Mouse (Mus musculus) liver, postnatal 0 days (tissue): ENCODE measurements around the gene Kalrn. TPM values are rescaled to one million over a fixed set of nuclear protein-coding genes. Genes with fewer than 3 reads are reported as not detected.
A peak's percentile ranks its signal among the peaks of the same experiment; 100 is the strongest.

Experiments
- ATAC-seq: fragments of 200-750 bp; cut with Nextera tagmentation; 2 replicates; pipeline ENCODE4 v1.8.0; 2017; ENCODE audit warnings: mild to moderate bottlenecking, moderate library complexity
- DNase-seq: peaks from one replicate; pipeline ENCODE4 v3.0.0-alpha.2; 2016
- H3K27ac ChIP-seq: fragments of 300-500 bp; sonication (generic); 2 replicates; pipeline ENCODE4 v1.5.1; 2014; ENCODE audit warnings: antibody characterized with exemption, moderate library complexity, mild to moderate bottlenecking, low read depth
- H3K27me3 ChIP-seq: fragments of 300-500 bp; sonication (generic); 2 replicates; pipeline ENCODE4 v1.6.1; 2014; ENCODE audit warnings: low read length, control low read depth, mixed read lengths; ENCODE audit not compliant: insufficient read depth
- H3K36me3 ChIP-seq: fragments of 300-500 bp; sonication (generic); replicated peaks from 2 replicates; pipeline ENCODE4 v1.6.1; 2014; ENCODE audit warnings: mild to moderate bottlenecking, control low read depth, low read length, moderate library complexity, mixed read lengths; ENCODE audit not compliant: insufficient read depth
- H3K4me1 ChIP-seq: fragments of 300-500 bp; sonication (generic); 2 replicates; pipeline ENCODE4 v1.6.1; 2014; ENCODE audit warnings: antibody characterized with exemption, mild to moderate bottlenecking, control low read depth; ENCODE audit not compliant: insufficient read depth
- H3K4me2 ChIP-seq: fragments of 300-500 bp; sonication (generic); 2 replicates; pipeline ENCODE4 v1.6.1; 2014; ENCODE audit warnings: low read depth, mild to moderate bottlenecking, low read length, moderate library complexity, mixed read lengths
- H3K4me3 ChIP-seq: fragments of 300-500 bp; sonication (generic); 2 replicates; pipeline ENCODE4 v1.5.1; 2014; ENCODE audit warnings: low read depth, low read length
- H3K9ac ChIP-seq: fragments of 300-500 bp; sonication (generic); replicated peaks from 2 replicates; pipeline ENCODE4 v1.6.1; 2014; ENCODE audit warnings: mild to moderate bottlenecking, moderate library complexity
- H3K9me3 ChIP-seq: fragments of 300-500 bp; sonication (generic); 2 replicates; pipeline ENCODE4 v1.6.1; 2016; ENCODE audit warnings: mild to moderate bottlenecking, control low read depth, low read length, mixed read lengths
- CTCF ChIP-seq: sonication (generic); IDR thresholded peaks from 2 replicates; pipeline ENCODE4 v1.5.1; 2016; ENCODE audit warnings: antibody characterized with exemption, low read depth
- EP300 ChIP-seq: IDR thresholded peaks from 2 replicates; pipeline ENCODE4 v1.6.1; 2016; ENCODE audit warnings: antibody characterized with exemption, low read depth, mild to moderate bottlenecking
- WGBS: fragments of 180-500 bp; shearing (Covaris S2); extraction: QIAGEN DNeasy Blood & Tissue Kit; methylation state at CpG from one replicate; pipeline ENCODE4 v1.1.7; 2014; ENCODE audit not compliant: insufficient replicate concordance; 5-methylcytosine and 5-hydroxymethylcytosine counted together
- polyA plus RNA-seq: library from polyadenylated mRNA; unstranded; fragments of >200 nt; fragmentation: Nextera tagmentation; extraction: Ambion mirVana; gene quantifications from 2 replicates; pipeline ENCODE4 v1.2.1, GENCODE M21; 2015

Gene Kalrn
- polyA plus RNA-seq, 1 experiment from 2014 or later, result 16.7 TPM

- H3K4me3 ChIP-seq, result peak overlapping the region; percentile 50
- ATAC-seq (no peak), DNase-seq (peak; percentile 33)
- H3K9ac ChIP-seq, result peak overlapping the region; percentile 54
- no peaks in the 10 kb centered on the region for H3K36me3 ChIP-seq
- TF ChIP-seq EP300 (no peak), CTCF (no peak)
- H3K9me3 ChIP-seq, result no peaks in the 10 kb centered on the region
- WGBS, result under 1% methylated on average over 58 of the region's 61 CpGs
- H3K4me1 ChIP-seq, result 0 out of 2 replicates have a peak, but pooled peaks cover 2% of the 10 kb centered on the region
- H3K27ac ChIP-seq, result no peak overlapping the region
- peaks cover 51% of the 10 kb centered on the region for H3K27me3 ChIP-seq
- peak overlapping the region; percentile 75 for H3K4me2 ChIP-seq
Observed at GRCm38 (mm10) chr16:34572406-34573150, 754 bp downstream of the Kalrn start.

- no peak for ATAC-seq
- no peak for TF ChIP-seq EP300
- no peak for TF ChIP-seq CTCF
- peak; percentile 12 for DNase-seq
- Histone ChIP-seq H3K27ac (no peak overlapping the region), H3K4me3 (peak overlapping the region; percentile 50; the same call in 1 of the 2 replicates), H3K9me3 (no peaks in the 10 kb centered on the region), H3K27me3 (peaks cover 51% of the 10 kb centered on the region), H3K4me1 (0 out of 2 replicates have a peak, but pooled peaks cover 2% of the 10 kb centered on the region), H3K9ac (no peak overlapping the region), H3K36me3 (no peaks in the 10 kb centered on the region), H3K4me2 (peak overlapping the region; percentile 75)
- 1% methylated on average over 10 of the region's 10 CpGs for WGBS
Observed at GRCm38 (mm10) chr16:34571931-34572405, 1.4 kb downstream of the Kalrn start.

- ATAC-seq, result no peak
- Histone ChIP-seq H3K4me1 (0 out of 2 replicates have a peak, but pooled peaks cover 2% of the 10 kb centered on the region), H3K4me2 (no peak overlapping the region), H3K9me3 (no peaks in the 10 kb centered on the region), H3K36me3 (no peaks in the 10 kb centered on the region), H3K27me3 (peaks cover 46% of the 10 kb centered on the region), H3K27ac (no peak overlapping the region), H3K9ac (no peak overlapping the region), H3K4me3 (no peak overlapping the region)
- no peak for DNase-seq
- whole genome bisulfite sequencing, result 39% methylated on average over 2 of the region's 2 CpGs
- TF ChIP-seq EP300, result no peak
- no peak for TF ChIP-seq CTCF
Observed at GRCm38 (mm10) chr16:34569897-34570296, 3.4 kb downstream of the Kalrn start.

GRCm38 (mm10) chr16:34568831-34569230 lies 4.5 kb downstream of the Kalrn start:
- H3K4me1 ChIP-seq, result 0 out of 2 replicates have a peak, but pooled peaks cover 2% of the 10 kb centered on the region
- DNase-seq, result peak; percentile 3
- H3K4me2 ChIP-seq, result no peak overlapping the region
- no peak overlapping the region for H3K4me3 ChIP-seq
- H3K9me3 ChIP-seq, result no peaks in the 10 kb centered on the region
- no peak overlapping the region for H3K9ac ChIP-seq
- WGBS, result 60% methylated on average over 6 of the region's 6 CpGs
- no peaks in the 10 kb centered on the region for H3K36me3 ChIP-seq
- peaks cover 35% of the 10 kb centered on the region for H3K27me3 ChIP-seq
- no peak for ATAC-seq
- TF ChIP-seq CTCF, result no peak
- no peak for TF ChIP-seq EP300
- H3K27ac ChIP-seq, result no peak overlapping the region

GRCm38 (mm10) chr16:34563593-34564280 lies 9.6 kb downstream of the Kalrn start:
- DNase-seq, result no peak
- no peak for ATAC-seq
- Histone ChIP-seq H3K36me3 (no peaks in the 10 kb centered on the region), H3K4me2 (no peak overlapping the region), H3K27me3 (no peaks in the 10 kb centered on the region), H3K4me1 (no peaks in the 10 kb centered on the region), H3K9me3 (no peaks in the 10 kb centered on the region), H3K4me3 (no peak overlapping the region), H3K27ac (no peak overlapping the region), H3K9ac (no peak overlapping the region)
- TF ChIP-seq CTCF (no peak), EP300 (no peak)
- WGBS, result 61% methylated on average over 11 of the region's 11 CpGs

- Histone ChIP-seq H3K36me3 (no peaks in the 10 kb centered on the region), H3K4me2 (no peak overlapping the region), H3K27ac (no peak overlapping the region), H3K9ac (no peak overlapping the region), H3K9me3 (no peaks in the 10 kb centered on the region), H3K4me3 (no peak overlapping the region), H3K27me3 (no peaks in the 10 kb centered on the region), H3K4me1 (no peaks in the 10 kb centered on the region)
- WGBS, result 53% methylated on average over 5 of the region's 5 CpGs
- TF ChIP-seq CTCF (no peak), EP300 (no peak)
- DNase-seq, result no peak
- ATAC-seq, result no peak
Observed at GRCm38 (mm10) chr16:34561734-34562135, 11.6 kb downstream of the Kalrn start.
